Mouse (Mus musculus) heart, adult 8-10 months (tissue): ENCODE results near the gene Gabra2. TPM values are rescaled to one million over a fixed set of nuclear protein-coding genes. Genes with fewer than 3 reads are reported as not detected.

ENCODE experiments used
- DNase-seq: peaks from one replicate; pipeline ENCODE4 v3.0.0; 2022; ENCODE audit warnings: low spot score
- total RNA-seq, 4 experiments: library from RNA; stranded (reverse); gene quantifications; 2 replicates each; pipeline ENCODE4 v1.2.4; 2022

Gabra2 gene
- under 1 TPM in 1 of 4 experiments, not detected in 3; 0.05 TPM for total RNA-seq

- DNase-seq, result no peak
These were observed at the start of gene Gabra2 for GRCm38 (mm10) chr5:71095725-71096607. TSS of gene Gabra2 (minus strand) at chr5:71095849.

GRCm38 (mm10) chr5:71136691-71137090, 41.0 kb upstream of the Gabra2 start:
- no peak for DNase-seq

GRCm38 (mm10) chr5:71135840-71136239, 40.2 kb upstream of the Gabra2 start:
- DNase-seq, result no peak

GRCm38 (mm10) chr5:71127721-71128120, 32.1 kb upstream of the Gabra2 start:
- no peak for DNase-seq

- no peak for DNase-seq
These were observed 19.6 kb upstream of the Gabra2 start for GRCm38 (mm10) chr5:71115216-71115615.

- no peak for DNase-seq
These were observed 469 bp downstream of the Gabra2 start for GRCm38 (mm10) chr5:71095180-71095579.

- no peak for DNase-seq
These were observed 873 bp downstream of the Gabra2 start for GRCm38 (mm10) chr5:71094776-71095175.

GRCm38 (mm10) chr5:71093807-71094206, 1.8 kb downstream of the Gabra2 start:
- DNase-seq, result no peak

- no peak for DNase-seq
These were observed 3.2 kb downstream of the Gabra2 start for GRCm38 (mm10) chr5:71092475-71092874.

- no peak for DNase-seq
These were observed 3.7 kb downstream of the Gabra2 start for GRCm38 (mm10) chr5:71091926-71092325.

- no peak for DNase-seq
These were observed 16.8 kb downstream of the Gabra2 start for GRCm38 (mm10) chr5:71078861-71079260.

- no peak for DNase-seq
These were observed 34.0 kb downstream of the Gabra2 start for GRCm38 (mm10) chr5:71061696-71062095.

- no peak for DNase-seq
These were observed 37.6 kb downstream of the Gabra2 start for GRCm38 (mm10) chr5:71058047-71058446.

- DNase-seq, result no peak
These were observed 58.3 kb downstream of the Gabra2 start for GRCm38 (mm10) chr5:71037352-71037751.

- DNase-seq, result no peak
These were observed 69.7 kb downstream of the Gabra2 start for GRCm38 (mm10) chr5:71025956-71026355.

- DNase-seq, result no peak
These were observed 83.9 kb downstream of the Gabra2 start for GRCm38 (mm10) chr5:71011751-71012150.

- no peak for DNase-seq
These were observed 84.4 kb downstream of the Gabra2 start for GRCm38 (mm10) chr5:71011271-71011670.

GRCm38 (mm10) chr5:71010797-71011196, 84.9 kb downstream of the Gabra2 start:
- DNase-seq, result no peak

GRCm38 (mm10) chr5:70995617-70996325, 99.9 kb downstream of the Gabra2 start:
- no peak for DNase-seq

GRCm38 (mm10) chr5:70993281-70993680, 102.4 kb downstream of the Gabra2 start:
- no peak for DNase-seq

- no peak for DNase-seq
These were observed 104.8 kb downstream of the Gabra2 start for GRCm38 (mm10) chr5:70990891-70991290.
